Mouse (Mus musculus) megakaryocyte, embryonic 14.5 days (primary cell): Measurements from ENCODE around the gene Ptprg. TPM values are rescaled to one million over a fixed set of nuclear protein-coding genes. Genes with fewer than 3 reads are reported as not detected.

Source experiments
- H3K27me3 ChIP-seq: replicated peaks from 2 replicates; pipeline ENCODE3; 2012; ENCODE audit warnings: inconsistent platforms
- H3K36me3 ChIP-seq: replicated peaks from 2 replicates; pipeline ENCODE3; 2012; ENCODE audit warnings: low read length, inconsistent platforms, mixed read lengths
- H3K4me1 ChIP-seq: 2 replicates; pipeline ENCODE4 v1.6.1; 2012; ENCODE audit warnings: inconsistent platforms
- H3K4me3 ChIP-seq: replicated peaks from 2 replicates; pipeline ENCODE3; 2012; ENCODE audit warnings: moderate library complexity, mild to moderate bottlenecking, inconsistent platforms
- H3K9me3 ChIP-seq: 2 replicates; pipeline ENCODE4 v1.6.1; 2012; ENCODE audit warnings: inconsistent platforms
- FLI1 ChIP-seq: IDR thresholded peaks from 2 replicates; pipeline ENCODE4 v1.6.1; 2012; ENCODE audit warnings: low read length, inconsistent platforms, mixed read lengths
- GATA1 ChIP-seq: IDR thresholded peaks from 3 replicates; pipeline ENCODE4 v1.6.1; 2012; ENCODE audit warnings: mixed read lengths, low read length, inconsistent platforms, borderline replicate concordance
- polyA plus RNA-seq: library from polyadenylated mRNA; stranded (reverse); fragments of >175 nt; gene quantifications from 2 replicates; pipeline ENCODE4 v1.2.3, GENCODE M21; 2012; ENCODE audit warnings: low replicate concordance; ENCODE audit not compliant: insufficient read depth

Gene Ptprg
- polyA plus RNA-seq, 1 experiment = 0.09 TPM

- TF ChIP-seq FLI1 (no peak), GATA1 (no peak)
- H3K4me1 ChIP-seq = peaks cover 3% of the 10 kb centered on the region; the same call in 1 of the 2 replicates
- H3K36me3 ChIP-seq = no peaks in the 10 kb centered on the region
- H3K4me3 ChIP-seq = no peak overlapping the region
- H3K9me3 ChIP-seq = no peaks in the 10 kb centered on the region
- no peaks in the 10 kb centered on the region for H3K27me3 ChIP-seq
Measured at GRCm38 (mm10) chr14:11988975-11989374, 435.6 kb downstream of the Ptprg start.

GRCm38 (mm10) chr14:11991151-11991550 lies 437.8 kb downstream of the Ptprg start:
- Histone ChIP-seq H3K4me3 (no peak overlapping the region), H3K27me3 (no peaks in the 10 kb centered on the region), H3K9me3 (no peaks in the 10 kb centered on the region), H3K36me3 (no peaks in the 10 kb centered on the region), H3K4me1 (no peaks in the 10 kb centered on the region)
- TF ChIP-seq FLI1 (no peak), GATA1 (no peak)

- Histone ChIP-seq H3K4me1 (no peaks in the 10 kb centered on the region), H3K9me3 (no peaks in the 10 kb centered on the region), H3K4me3 (no peak overlapping the region), H3K27me3 (no peaks in the 10 kb centered on the region), H3K36me3 (no peaks in the 10 kb centered on the region)
- TF ChIP-seq GATA1 (no peak), FLI1 (no peak)
Measured at GRCm38 (mm10) chr14:11992111-11992510, 438.8 kb downstream of the Ptprg start.

- no peaks in the 10 kb centered on the region for H3K27me3 ChIP-seq
- no peaks in the 10 kb centered on the region for H3K4me1 ChIP-seq
Measured at GRCm38 (mm10) chr14:11992534-11992933, 439.2 kb downstream of the Ptprg start.

GRCm38 (mm10) chr14:11997555-11997954 lies 444.2 kb downstream of the Ptprg start:
- Histone ChIP-seq H3K4me1 (no peaks in the 10 kb centered on the region), H3K36me3 (no peaks in the 10 kb centered on the region), H3K4me3 (no peak overlapping the region), H3K27me3 (no peaks in the 10 kb centered on the region), H3K9me3 (no peaks in the 10 kb centered on the region)
- no peak for TF ChIP-seq GATA1
- TF ChIP-seq FLI1 = no peak

More at GRCm38 (mm10) chr14:11992534-11992933, 439.2 kb downstream of the Ptprg start:
- Histone ChIP-seq H3K9me3 (no peaks in the 10 kb centered on the region), H3K36me3 (no peaks in the 10 kb centered on the region), H3K4me3 (no peak overlapping the region)
- TF ChIP-seq FLI1 = no peak
- TF ChIP-seq GATA1 = no peak

GRCm38 (mm10) chr14:11998464-11998863 lies 445.1 kb downstream of the Ptprg start:
- no peaks in the 10 kb centered on the region for H3K9me3 ChIP-seq
- no peaks in the 10 kb centered on the region for H3K27me3 ChIP-seq
- no peaks in the 10 kb centered on the region for H3K4me1 ChIP-seq
- no peaks in the 10 kb centered on the region for H3K36me3 ChIP-seq
- TF ChIP-seq GATA1 (no peak), FLI1 (no peak)
- H3K4me3 ChIP-seq = no peak overlapping the region

- no peak for TF ChIP-seq FLI1
- no peak for TF ChIP-seq GATA1
Measured at GRCm38 (mm10) chr14:12004061-12004460, 450.7 kb downstream of the Ptprg start.

GRCm38 (mm10) chr14:12011766-12012165 lies 458.4 kb downstream of the Ptprg start:
- Histone ChIP-seq H3K27me3 (no peaks in the 10 kb centered on the region), H3K9me3 (peaks cover 2% of the 10 kb centered on the region; the same call in 1 of the 2 replicates), H3K36me3 (no peaks in the 10 kb centered on the region), H3K4me3 (no peak overlapping the region), H3K4me1 (peaks cover 7% of the 10 kb centered on the region)
- TF ChIP-seq FLI1 (no peak), GATA1 (no peak)

More at GRCm38 (mm10) chr14:12004061-12004460, 450.7 kb downstream of the Ptprg start:
- Histone ChIP-seq H3K4me3 (no peak overlapping the region), H3K27me3 (no peaks in the 10 kb centered on the region), H3K36me3 (no peaks in the 10 kb centered on the region), H3K9me3 (no peaks in the 10 kb centered on the region), H3K4me1 (no peaks in the 10 kb centered on the region)

- H3K27me3 ChIP-seq = no peaks in the 10 kb centered on the region
- TF ChIP-seq GATA1 (no peak), FLI1 (no peak)
- H3K9me3 ChIP-seq = peaks cover 7% of the 10 kb centered on the region; the same call in 1 of the 2 replicates
- H3K36me3 ChIP-seq = no peaks in the 10 kb centered on the region
- H3K4me3 ChIP-seq = no peak overlapping the region
- H3K4me1 ChIP-seq = no peaks in the 10 kb centered on the region
Measured at GRCm38 (mm10) chr14:12025812-12026728, 472.7 kb downstream of the Ptprg start.

- Histone ChIP-seq H3K27me3 (no peaks in the 10 kb centered on the region), H3K9me3 (peaks cover 7% of the 10 kb centered on the region; the same call in 1 of the 2 replicates), H3K4me3 (no peak overlapping the region), H3K36me3 (no peaks in the 10 kb centered on the region), H3K4me1 (no peaks in the 10 kb centered on the region)
- TF ChIP-seq GATA1 = no peak
- no peak for TF ChIP-seq FLI1
Measured at GRCm38 (mm10) chr14:12027247-12027646, 473.9 kb downstream of the Ptprg start.
